Comparison of ENCODE assay signal across 28 mouse cellular contexts in genomic region chr1:40317657-40318056, GRCm38 (mm10). TPM values are rescaled to one million over a fixed set of nuclear protein-coding genes. Genes with fewer than 3 reads are reported as not detected.
DNase-seq lines count a peak whose midpoint lies in the region; ATAC-seq lines count a peak whose summit lies in the region.
"Had no signal": no experiment of that assay in that cellular context is flagged by ENCODE, and none has a peak within 500 bp of the region (broad histone marks: within the 10 kb centered on the region; RNA-seq: fewer than 3 reads in every experiment).

No protein-coding gene starts in this region.

- H3K9ac ChIP-seq in kidney, embryonic 15.5 days: no peak overlapping the region
- no peak overlapping the region for H3K9ac ChIP-seq in kidney, embryonic 14.5 days (ENCODE audit: low read depth, low read length)
- no peak overlapping the region for H3K9ac ChIP-seq in stomach, embryonic 15.5 days
- H3K9ac ChIP-seq: forebrain, embryonic 13.5 days; heart, embryonic 13.5 days; hindbrain, embryonic 12.5 days; hindbrain, embryonic 15.5 days had no signal

- H3K4me2 ChIP-seq in kidney, embryonic 15.5 days: no peak overlapping the region
- H3K4me2 ChIP-seq in kidney, embryonic 14.5 days (replicated peaks; ENCODE audit: low read depth, low read length): no peak overlapping the region
- no peak overlapping the region for H3K4me2 ChIP-seq in stomach, embryonic 15.5 days
- H3K4me2 ChIP-seq: forebrain, embryonic 13.5 days; heart, embryonic 13.5 days; hindbrain, embryonic 12.5 days; hindbrain, embryonic 15.5 days had no signal

- DNase-seq in urinary bladder, postnatal 36 days (ENCODE audit: low spot score in 2 of 2): peak; percentile 18 to 59
- no peak for DNase-seq in urinary bladder, postnatal 10 days (ENCODE audit: low spot score)
- no peak for DNase-seq in gastrocnemius, postnatal 25 days
- DNase-seq in embryo, embryonic 10 days (ENCODE audit: low spot score): no peak
- DNase-seq: adrenal gland, adult 2 months; adrenal gland, postnatal 14 days; cerebellum, adult 11 months; cerebellum, adult 2 months; cerebellum, adult 9-11 months; cerebellum, postnatal 25 days; embryo, embryonic 11 days; gastrocnemius, postnatal 36 days; heart, adult 2 months; heart, postnatal 14 days; heart, postnatal 4 days had no signal

- no peaks in the 10 kb centered on the region for H3K4me1 ChIP-seq in kidney, embryonic 15.5 days
- H3K4me1 ChIP-seq in kidney, embryonic 14.5 days (ENCODE audit: control insufficient read depth, insufficient read depth, low read length): 0 out of 2 replicates have a peak, but pooled peaks cover 3% of the 10 kb centered on the region
- no peaks in the 10 kb centered on the region for H3K4me1 ChIP-seq in stomach, embryonic 15.5 days
- H3K4me1 ChIP-seq: forebrain, embryonic 10.5 days; forebrain, embryonic 13.5 days; heart, embryonic 13.5 days; hindbrain, embryonic 12.5 days; hindbrain, embryonic 15.5 days had no signal

- ATAC-seq in kidney, embryonic 15.5 days (replicated peaks; ENCODE audit: low FRiP score): no peak
- no peak for ATAC-seq in kidney, embryonic 14.5 days (ENCODE audit: low FRiP score, low TSS enrichment)
- no peak for ATAC-seq in stomach, embryonic 15.5 days (ENCODE audit: insufficient read depth, low FRiP score, low read depth)
- ATAC-seq: CD4-positive, CD25-positive, alpha-beta regulatory T cell, adult 4 months; forebrain, embryonic 13.5 days; forebrain, embryonic 16.5 days had no signal

- no peaks in the 10 kb centered on the region for H3K27me3 ChIP-seq in kidney, embryonic 15.5 days
- H3K27me3 ChIP-seq in kidney, embryonic 14.5 days (ENCODE audit: control insufficient read depth, insufficient read depth, low read length): no peaks in the 10 kb centered on the region
- no peaks in the 10 kb centered on the region for H3K27me3 ChIP-seq in stomach, embryonic 15.5 days (replicated peaks)
- H3K27me3 ChIP-seq: forebrain, embryonic 13.5 days; heart, embryonic 13.5 days; hindbrain, embryonic 12.5 days; hindbrain, embryonic 15.5 days had no signal

- H3K27ac ChIP-seq in kidney, embryonic 15.5 days: 0 out of 2 replicates have a peak overlapping the region, but pooled peaks have one; percentile 39
- H3K27ac ChIP-seq in kidney, embryonic 14.5 days (ENCODE audit: low read depth, low read length): no peak overlapping the region
- H3K27ac ChIP-seq in stomach, embryonic 15.5 days: peak overlapping the region; percentile 1; the same call in 1 of the 2 replicates
- H3K27ac ChIP-seq: forebrain, embryonic 10.5 days; forebrain, embryonic 13.5 days; heart, adult 2 months; heart, embryonic 10.5 days; heart, embryonic 13.5 days; hindbrain, embryonic 12.5 days; hindbrain, embryonic 15.5 days had no signal

- H3K4me3 ChIP-seq in kidney, embryonic 15.5 days (replicated peaks): no peak overlapping the region
- H3K4me3 ChIP-seq in kidney, embryonic 14.5 days (ENCODE audit: low read length): no peak overlapping the region
- no peak overlapping the region for H3K4me3 ChIP-seq in stomach, embryonic 15.5 days (replicated peaks)
- H3K4me3 ChIP-seq: erythroblast, embryonic 14.5 days; forebrain, embryonic 10.5 days; forebrain, embryonic 13.5 days; heart, adult 2 months; heart, embryonic 10.5 days; heart, embryonic 13.5 days; hindbrain, embryonic 12.5 days; hindbrain, embryonic 15.5 days had no signal

- 79% methylated on average over 8 of the region's 8 CpGs for WGBS in kidney, embryonic 15.5 days
- 83% methylated on average over 8 of the region's 8 CpGs for WGBS in kidney, embryonic 14.5 days
- 85% methylated on average over 8 of the region's 8 CpGs for WGBS in stomach, embryonic 15.5 days

- H3K9me3 ChIP-seq in kidney, embryonic 15.5 days (replicated peaks): no peaks in the 10 kb centered on the region
- no peaks in the 10 kb centered on the region for H3K9me3 ChIP-seq in kidney, embryonic 14.5 days (ENCODE audit: control insufficient read depth, low read length)
- H3K9me3 ChIP-seq in stomach, embryonic 15.5 days: no peaks in the 10 kb centered on the region
- H3K9me3 ChIP-seq: forebrain, embryonic 10.5 days; forebrain, embryonic 13.5 days; heart, embryonic 10.5 days; heart, embryonic 13.5 days; hindbrain, embryonic 12.5 days; hindbrain, embryonic 15.5 days had no signal

- H3K36me3 ChIP-seq in kidney, embryonic 15.5 days: 0 out of 2 replicates have a peak, but pooled peaks cover 6% of the 10 kb centered on the region
- no peaks in the 10 kb centered on the region for H3K36me3 ChIP-seq in kidney, embryonic 14.5 days (ENCODE audit: control insufficient read depth, insufficient read depth, low read length)
- H3K36me3 ChIP-seq in stomach, embryonic 15.5 days: no peaks in the 10 kb centered on the region
- H3K36me3 ChIP-seq: forebrain, embryonic 10.5 days; hindbrain, embryonic 12.5 days; hindbrain, embryonic 15.5 days had no signal

RNA-seq across cellular contexts. Expression of gene Il1rl2, which starts 6.8 kb away (rescaled TPM):
- polyA plus RNA-seq in kidney, embryonic 15.5 days (2015; fragmentation: Nextera tagmentation; extraction: Ambion mirVana): 7.4 and 8.8 TPM in 2 replicates
- 3.2 and 5.2 TPM in 2 replicates for polyA plus RNA-seq in kidney, embryonic 14.5 days (2014; fragmentation: Nextera tagmentation; extraction: Ambion mirVana)
- polyA plus RNA-seq in stomach, embryonic 15.5 days (2015; fragmentation: Nextera tagmentation; extraction: Ambion mirVana): 7.2 and 7.5 TPM in 2 replicates
- total RNA-seq in gastrocnemius, postnatal 25 days (2021): 1 to 10 TPM; 1.6 to 3.3 TPM
- polyA plus RNA-seq: C2C12; erythroblast, embryonic 14.5 days had no signal

Comparison
In these comparisons a context has a peak if more than half of its experiments do, and no peak if none do; other contexts are left out.
1. DNase-seq: peak in urinary bladder, postnatal 36 days (2 of 2); none in urinary bladder, postnatal 10 days (single experiment), gastrocnemius, postnatal 25 days (single experiment) and embryo, embryonic 10 days (single experiment).